Mouse (Mus musculus): ENCODE measurements around the gene Gm21293.
"Not testable (repeated sequence)": the region's sequence is repeated elsewhere in the genome, so short reads cannot be mapped to it uniquely, and the experiment has no call there.

Gene Gm21293

GRCm38 (mm10) chr10:104142687-104143086 is at the start of gene Gm21293:
Gene Gm21293 (plus strand): TSS chr10:104142987.
- DNase-seq (ENCODE audit: low spot score in 2 of 2): not testable (repeated sequence)

GRCm38 (mm10) chr10:104110044-104110443 is 32.7 kb upstream of the Gm21293 start:
- DNase-seq (ENCODE audit: low spot score in 2 of 2): no peak

DNA sequence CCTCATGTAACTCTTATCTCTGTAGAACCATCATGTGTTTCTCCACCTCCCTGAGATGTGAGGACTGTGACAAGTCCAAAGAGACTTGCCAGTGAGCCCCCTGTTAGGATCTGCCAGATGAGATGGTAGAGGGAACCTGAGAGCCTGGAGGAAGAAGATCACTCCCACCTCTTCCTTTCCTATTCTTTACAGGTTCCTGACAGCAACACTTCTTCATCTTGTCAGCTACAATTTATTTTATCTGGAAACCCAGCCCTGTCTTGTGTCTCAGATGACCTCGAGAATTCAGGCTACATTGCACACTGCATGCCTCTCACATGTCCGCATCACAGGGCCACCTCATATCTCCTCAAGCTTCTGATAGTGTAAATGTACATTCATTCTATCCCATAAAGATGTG is 24.5 kb upstream of the Gm21293 start:
- no peak for DNase-seq (ENCODE audit: low spot score in 2 of 2)

GRCm38 (mm10) chr10:104151197-104151596 is 8.4 kb downstream of the Gm21293 start, which contains the start of gene Gm6763:
Gene Gm6763 (plus strand): TSS chr10:104151497.
- DNase-seq (ENCODE audit: low spot score in 2 of 2): not testable (repeated sequence)

GRCm38 (mm10) chr10:104159706-104160105 is 16.9 kb downstream of the Gm21293 start, which contains the start of gene Gm8764:
Gene Gm8764 (plus strand): TSS chr10:104160006.
- DNase-seq (ENCODE audit: low spot score in 2 of 2): not testable (repeated sequence)

DNA sequence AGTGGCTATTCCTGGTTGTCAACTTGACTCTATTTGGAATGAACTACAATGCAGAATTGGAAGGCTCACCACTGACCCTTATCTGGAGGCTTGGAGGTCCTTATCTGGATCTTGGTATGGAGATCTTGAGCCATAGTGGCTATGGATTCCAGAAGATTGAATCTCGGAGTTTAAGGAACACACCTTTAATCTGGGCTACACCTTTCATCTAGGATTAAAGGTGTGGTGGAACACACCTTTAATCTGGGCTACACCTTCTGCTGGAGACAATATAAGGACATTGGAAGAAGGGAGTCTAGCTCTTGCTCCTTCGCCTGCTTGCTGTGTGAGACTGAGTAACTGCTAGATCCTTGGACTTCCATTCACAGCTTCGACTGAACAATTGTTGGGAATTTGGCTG is 25.4 kb downstream of the Gm21293 start, which contains the start of gene Gm21304:
TSS of gene Gm21304 (plus strand) at position 301 of the 400 bp plus-strand sequence.
- DNase-seq (ENCODE audit: low spot score in 2 of 2): not testable (repeated sequence)

DNA sequence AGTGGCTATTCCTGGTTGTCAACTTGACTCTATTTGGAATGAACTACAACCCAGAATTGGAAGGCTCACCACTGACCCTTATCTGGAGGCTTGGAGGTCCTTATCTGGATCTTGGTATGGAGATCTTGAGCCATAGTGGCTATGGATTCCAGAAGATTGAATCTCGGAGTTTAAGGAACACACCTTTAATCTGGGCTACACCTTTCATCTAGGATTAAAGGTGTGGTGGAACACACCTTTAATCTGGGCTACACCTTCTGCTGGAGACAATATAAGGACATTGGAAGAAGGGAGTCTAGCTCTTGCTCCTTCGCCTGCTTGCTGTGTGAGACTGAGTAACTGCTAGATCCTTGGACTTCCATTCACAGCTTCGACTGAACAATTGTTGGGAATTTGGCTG is 33.9 kb downstream of the Gm21293 start, which contains the start of gene Gm21312:
TSS of gene Gm21312 (plus strand) at position 301 of the 400 bp plus-strand sequence.
- DNase-seq (ENCODE audit: low spot score in 2 of 2): not testable (repeated sequence)

DNA sequence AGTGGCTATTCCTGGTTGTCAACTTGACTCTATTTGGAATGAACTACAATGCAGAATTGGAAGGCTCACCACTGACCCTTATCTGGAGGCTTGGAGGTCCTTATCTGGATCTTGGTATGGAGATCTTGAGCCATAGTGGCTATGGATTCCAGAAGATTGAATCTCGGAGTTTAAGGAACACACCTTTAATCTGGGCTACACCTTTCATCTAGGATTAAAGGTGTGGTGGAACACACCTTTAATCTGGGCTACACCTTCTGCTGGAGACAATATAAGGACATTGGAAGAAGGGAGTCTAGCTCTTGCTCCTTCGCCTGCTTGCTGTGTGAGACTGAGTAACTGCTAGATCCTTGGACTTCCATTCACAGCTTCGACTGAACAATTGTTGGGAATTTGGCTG is 42.4 kb downstream of the Gm21293 start, which contains the start of gene Gm20765:
TSS of gene Gm20765 (plus strand) at position 301 of the 400 bp plus-strand sequence.
- DNase-seq (ENCODE audit: low spot score in 2 of 2): not testable (repeated sequence)

DNA sequence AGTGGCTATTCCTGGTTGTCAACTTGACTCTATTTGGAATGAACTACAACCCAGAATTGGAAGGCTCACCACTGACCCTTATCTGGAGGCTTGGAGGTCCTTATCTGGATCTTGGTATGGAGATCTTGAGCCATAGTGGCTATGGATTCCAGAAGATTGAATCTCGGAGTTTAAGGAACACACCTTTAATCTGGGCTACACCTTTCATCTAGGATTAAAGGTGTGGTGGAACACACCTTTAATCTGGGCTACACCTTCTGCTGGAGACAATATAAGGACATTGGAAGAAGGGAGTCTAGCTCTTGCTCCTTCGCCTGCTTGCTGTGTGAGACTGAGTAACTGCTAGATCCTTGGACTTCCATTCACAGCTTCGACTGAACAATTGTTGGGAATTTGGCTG is 51.0 kb downstream of the Gm21293 start, which contains the start of gene Gm4340:
TSS of gene Gm4340 (plus strand) at position 301 of the 400 bp plus-strand sequence.
- not testable (repeated sequence) for DNase-seq (ENCODE audit: low spot score in 2 of 2)

Data from frontal cortex, postnatal 25 days (tissue).